Mouse (Mus musculus): ENCODE measurements at regions not wholly inside any gene's neighbourhood (a gene's known extent, or its start where the extent isn't known, plus 50 kb on each side); places are given as distances from the start of the nearest gene placed in this dataset.

- DNase-seq, result peak; percentile 73 to 75
Observed at GRCm38 (mm10) chr17:64499281-64499997, 101.1 kb upstream of the Man2a1 start.

- DNase-seq, result no peak
Observed at GRCm38 (mm10) chr17:64502376-64502775, 98.2 kb upstream of the Man2a1 start.

GRCm38 (mm10) chr17:64505956-64506355 lies 94.6 kb upstream of the Man2a1 start:
- DNase-seq, result no peak

- DNase-seq, result no peak
Observed at GRCm38 (mm10) chr17:64511139-64511779, 89.3 kb upstream of the Man2a1 start.

- peak in 1 of 2 experiments; percentile 23 for DNase-seq
Observed at GRCm38 (mm10) chr17:64522213-64522612, 78.3 kb upstream of the Man2a1 start.

GRCm38 (mm10) chr17:64523899-64524298 lies 76.6 kb upstream of the Man2a1 start:
- DNase-seq, result no peak

- no peak for DNase-seq
Observed at GRCm38 (mm10) chr17:64527817-64528216, 72.7 kb upstream of the Man2a1 start.

- no peak for DNase-seq
Observed at GRCm38 (mm10) chr17:64528476-64528875, 72.1 kb upstream of the Man2a1 start.

- DNase-seq, result no peak
Observed at GRCm38 (mm10) chr17:64529296-64529994, 71.1 kb upstream of the Man2a1 start.

GRCm38 (mm10) chr17:64531150-64531549 lies 69.4 kb upstream of the Man2a1 start:
- no peak for DNase-seq

- DNase-seq, result no peak
Observed at GRCm38 (mm10) chr17:64534323-64534722, 66.2 kb upstream of the Man2a1 start.

- DNase-seq, result peak; percentile 20 to 39
Observed at GRCm38 (mm10) chr17:64538520-64538953, 62.0 kb upstream of the Man2a1 start.

- no peak for DNase-seq
Observed at GRCm38 (mm10) chr17:64540411-64540810, 60.1 kb upstream of the Man2a1 start.

GRCm38 (mm10) chr17:64548536-64548935 lies 52.0 kb upstream of the Man2a1 start:
- DNase-seq, result peak; percentile 87 to 94

- peak; percentile 62 to 78 for DNase-seq
Observed at GRCm38 (mm10) chr17:64550034-64550433, 50.5 kb upstream of the Man2a1 start.
